Comparison of ENCODE assay signal across 25 mouse cellular contexts in the genomic region with DNA sequence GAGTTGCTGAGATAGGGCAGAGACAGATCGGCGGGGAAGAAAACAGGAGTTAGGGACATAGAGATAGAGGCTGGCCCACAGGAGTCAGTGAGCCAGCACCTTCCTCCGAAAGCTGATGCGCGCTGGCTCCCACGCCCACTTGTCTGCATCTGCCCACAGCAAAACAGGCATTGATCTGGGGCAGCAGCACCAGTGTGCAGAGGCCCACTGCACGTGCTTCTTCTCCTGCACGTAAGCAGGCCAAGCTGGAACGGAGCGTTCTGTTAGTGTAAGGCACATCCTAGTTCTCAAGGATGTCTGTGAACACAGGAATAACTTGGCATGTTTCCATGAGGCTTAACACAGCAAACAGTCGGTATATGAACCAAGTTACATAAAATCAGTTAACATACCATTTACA. TPM values are rescaled to one million over a fixed set of nuclear protein-coding genes. Genes with fewer than 3 reads are reported as not detected.
DNase-seq lines count a peak whose midpoint lies in the region; ATAC-seq and TF ChIP-seq lines count a peak whose summit lies in the region.
"Had no signal": no experiment of that assay in that cellular context is flagged by ENCODE, and none has a peak within 500 bp of the region (broad histone marks: within the 10 kb centered on the region; RNA-seq: fewer than 3 reads in every experiment).

No protein-coding gene starts in this region.

- H3K4me1 ChIP-seq in embryonic facial prominence, embryonic 14.5 days (ENCODE audit: control insufficient read depth, insufficient read depth, low read length): no peaks in the 10 kb centered on the region
- peaks cover 27% of the 10 kb centered on the region for H3K4me1 ChIP-seq in embryonic facial prominence, embryonic 10.5 days
- H3K4me1 ChIP-seq in E14TG2a.4 (replicated peaks; ENCODE audit: low read depth, low read length): peaks cover 66% of the 10 kb centered on the region
- 0 out of 2 replicates have a peak, but pooled peaks cover 2% of the 10 kb centered on the region for H3K4me1 ChIP-seq in cortical plate, adult 2 months (ENCODE audit: control insufficient read depth, insufficient read depth, low read length)
- H3K4me1 ChIP-seq: stomach, embryonic 15.5 days had no signal

- H3K4me2 ChIP-seq in embryonic facial prominence, embryonic 14.5 days (ENCODE audit: low read depth, low read length): no peak overlapping the region
- H3K4me2 ChIP-seq: stomach, embryonic 15.5 days had no signal

- no peak for TF ChIP-seq POLR2A in cortical plate, adult 2 months (IDR thresholded peaks at IDR 0.05; ENCODE audit: extremely low read depth, insufficient read depth, low read length)

- H3K27ac ChIP-seq in embryonic facial prominence, embryonic 14.5 days (replicated peaks; ENCODE audit: low read depth, low read length): no peak overlapping the region
- H3K27ac ChIP-seq in embryonic facial prominence, embryonic 10.5 days (replicated peaks): no peak overlapping the region
- peak overlapping the region; percentile 9; the same call in 1 of the 2 replicates for H3K27ac ChIP-seq in cortical plate, adult 2 months (ENCODE audit: insufficient read depth, low read length)
- H3K27ac ChIP-seq: stomach, embryonic 15.5 days had no signal

- WGBS in embryonic facial prominence, embryonic 14.5 days: 78% methylated on average over 11 of the region's 11 CpGs
- WGBS in embryonic facial prominence, embryonic 10.5 days: 81% methylated on average over 11 of the region's 11 CpGs

- H3K27me3 ChIP-seq in embryonic facial prominence, embryonic 14.5 days (replicated peaks; ENCODE audit: control insufficient read depth, insufficient read depth, low read length): no peaks in the 10 kb centered on the region
- H3K27me3 ChIP-seq in embryonic facial prominence, embryonic 10.5 days (replicated peaks; ENCODE audit: low read depth, poor library complexity, severe bottlenecking): peaks cover 57% of the 10 kb centered on the region
- H3K27me3 ChIP-seq in E14TG2a.4 (ENCODE audit: insufficient read depth, low read length): peaks cover 26% of the 10 kb centered on the region; the same call in 1 of the 2 replicates
- H3K27me3 ChIP-seq: stomach, embryonic 15.5 days had no signal

- no peaks in the 10 kb centered on the region for H3K36me3 ChIP-seq in embryonic facial prominence, embryonic 14.5 days (ENCODE audit: control insufficient read depth, insufficient read depth, low read length)
- no peaks in the 10 kb centered on the region for H3K36me3 ChIP-seq in embryonic facial prominence, embryonic 10.5 days (replicated peaks)
- H3K36me3 ChIP-seq in E14TG2a.4 (ENCODE audit: insufficient read depth, low read length): no peaks in the 10 kb centered on the region
- H3K36me3 ChIP-seq: hindbrain, embryonic 10.5 days; stomach, embryonic 15.5 days had no signal

- no peak for ATAC-seq in embryonic facial prominence, embryonic 14.5 days (ENCODE audit: low read depth)
- ATAC-seq: activated CD4-positive, CD25-positive, alpha-beta regulatory T cell, adult 4 months had no signal

- DNase-seq in embryonic facial prominence, embryonic 14.5 days (ENCODE audit: low spot score): no peak
- DNase-seq in embryonic facial prominence, embryonic 10.5 days (ENCODE audit: low spot score): no peak
- DNase-seq in left cerebral cortex, adult 11 months (ENCODE audit: low spot score): peak; percentile 70
- DNase-seq in left cerebral cortex, postnatal 10 days (ENCODE audit: extremely low spot score in 1 of 2, low spot score in 2 of 2): no peak
- DNase-seq in spleen, postnatal 14 days (ENCODE audit: low spot score in 2 of 2): no peak

- no peak for TF ChIP-seq CTCF in E14TG2a.4 (conservative IDR thresholded peaks at IDR 0.05; ENCODE audit: low read length)
- no peak for TF ChIP-seq CTCF in cortical plate, adult 2 months (IDR thresholded peaks at IDR 0.05; ENCODE audit: extremely low read depth, insufficient read depth, low read length)

- 0 out of 2 replicates have a peak overlapping the region, but pooled peaks have one; percentile 19 for H3K9ac ChIP-seq in embryonic facial prominence, embryonic 14.5 days (ENCODE audit: low read depth, low read length)
- H3K9ac ChIP-seq: stomach, embryonic 15.5 days had no signal

- intact Hi-C loops in left cerebral cortex, postnatal 10 days (cut with DNase I): loop anchor here (5.0 kb wide), 2 partner anchors 37 to 117 kb away; a partner anchor contains a TSS

- H3K4me3 ChIP-seq in embryonic facial prominence, embryonic 14.5 days (ENCODE audit: low read depth, low read length): no peak overlapping the region
- H3K4me3 ChIP-seq in embryonic facial prominence, embryonic 10.5 days: no peak overlapping the region
- H3K4me3 ChIP-seq in E14TG2a.4 (replicated peaks; ENCODE audit: low read length): peak overlapping the region; percentile 49
- no peak overlapping the region for H3K4me3 ChIP-seq in cortical plate, adult 2 months (ENCODE audit: insufficient read depth, low read length)
- H3K4me3 ChIP-seq: erythroblast, embryonic 14.5 days; hindbrain, embryonic 10.5 days; stomach, embryonic 15.5 days had no signal

- no peaks in the 10 kb centered on the region for H3K9me3 ChIP-seq in embryonic facial prominence, embryonic 14.5 days (ENCODE audit: control insufficient read depth, low read length)
- H3K9me3 ChIP-seq in embryonic facial prominence, embryonic 10.5 days: no peaks in the 10 kb centered on the region
- H3K9me3 ChIP-seq in E14TG2a.4 (ENCODE audit: low read length): no peaks in the 10 kb centered on the region
- H3K9me3 ChIP-seq: hindbrain, embryonic 10.5 days; stomach, embryonic 15.5 days had no signal

RNA-seq across cellular contexts. Expression of a gene that starts 5.7 kb away (rescaled TPM):
- 1.5 TPM in 2 replicates for polyA plus RNA-seq in embryonic facial prominence, embryonic 14.5 days (2014; fragmentation: Nextera tagmentation; extraction: Ambion mirVana)
- 0.62 and 0.67 TPM in 2 replicates for polyA plus RNA-seq in embryonic facial prominence, embryonic 10.5 days (2016; fragmentation: Nextera tagmentation; extraction: Ambion mirVana)
- 1 to 10 TPM; 2.0 to 2.3 TPM for total RNA-seq in left cerebral cortex, postnatal 10 days (2021)
- 4.7 and 5.0 TPM in 2 replicates for polyA plus RNA-seq in cortical plate, adult 2 months (2012; rRNA removed)
- total RNA-seq: adrenal gland, postnatal 36 days; heart, adult 8-10 months; liver, adult 2 months; monocyte, adult 5-6 weeks had no signal
- polyA plus RNA-seq: C2C12; liver, adult 2 months had no signal

RNA-seq across cellular contexts. Expression of a gene that starts 13.0 kb away (rescaled TPM):
- polyA plus RNA-seq in embryonic facial prominence, embryonic 14.5 days (2014; fragmentation: Nextera tagmentation; extraction: Ambion mirVana): 6.3 and 8.5 TPM in 2 replicates
- polyA plus RNA-seq in embryonic facial prominence, embryonic 10.5 days (2016; fragmentation: Nextera tagmentation; extraction: Ambion mirVana): 1.2 and 2.0 TPM in 2 replicates
- total RNA-seq in left cerebral cortex, postnatal 10 days (2021): 10 to 100 TPM; 16.3 to 18.7 TPM
- polyA plus RNA-seq in cortical plate, adult 2 months (2012; rRNA removed): 41.4 and 47.2 TPM in 2 replicates
- total RNA-seq: adrenal gland, postnatal 36 days; gastrocnemius, postnatal 10 days; heart, adult 8-10 months; liver, adult 2 months had no signal
- polyA plus RNA-seq: Patski had no signal

RNA-seq across cellular contexts. Expression of a gene that starts 16.6 kb away (rescaled TPM):
- 112 and 142 TPM in 2 replicates for polyA plus RNA-seq in embryonic facial prominence, embryonic 14.5 days (2014; fragmentation: Nextera tagmentation; extraction: Ambion mirVana)
- polyA plus RNA-seq in embryonic facial prominence, embryonic 10.5 days (2016; fragmentation: Nextera tagmentation; extraction: Ambion mirVana): 394 and 421 TPM in 2 replicates
- 1 to 10 TPM; 6.6 to 6.8 TPM for total RNA-seq in left cerebral cortex, postnatal 10 days (2021)
- 5.0 and 6.4 TPM in 2 replicates for polyA plus RNA-seq in cortical plate, adult 2 months (2012; rRNA removed)

RNA-seq across cellular contexts. Expression of a gene that starts 18.2 kb away (rescaled TPM):
- not detected in 2 replicates for polyA plus RNA-seq in embryonic facial prominence, embryonic 14.5 days (2014; fragmentation: Nextera tagmentation; extraction: Ambion mirVana)
- not detected in 2 replicates for polyA plus RNA-seq in embryonic facial prominence, embryonic 10.5 days (2016; fragmentation: Nextera tagmentation; extraction: Ambion mirVana)
- not detected for total RNA-seq in left cerebral cortex, postnatal 10 days (2021)
- not detected in 2 replicates for polyA plus RNA-seq in cortical plate, adult 2 months (2012; rRNA removed)
- total RNA-seq: adrenal gland, postnatal 36 days; gastrocnemius, postnatal 10 days; heart, adult 8-10 months; liver, adult 2 months; monocyte, adult 5-6 weeks had no signal
- polyA plus RNA-seq: activated CD4-positive, CD25-positive, alpha-beta regulatory T cell, adult 4 months; C2C12; erythroblast, embryonic 14.5 days; forebrain, embryonic 14.5 days; hindbrain, embryonic 10.5 days; intestine, embryonic 14.5 days; kidney, embryonic 14.5 days; large intestine, adult 2 months; liver, adult 2 months; lung, adult 2 months; neural tube, embryonic 14.5 days; Patski; stomach, embryonic 15.5 days had no signal

RNA-seq across cellular contexts. Expression of a gene that starts 19.6 kb away (rescaled TPM):
- polyA plus RNA-seq in embryonic facial prominence, embryonic 14.5 days (2014; fragmentation: Nextera tagmentation; extraction: Ambion mirVana): 5.8 and 6.1 TPM in 2 replicates
- polyA plus RNA-seq in embryonic facial prominence, embryonic 10.5 days (2016; fragmentation: Nextera tagmentation; extraction: Ambion mirVana): 0.10 and 0.29 TPM in 2 replicates
- total RNA-seq in left cerebral cortex, postnatal 10 days (2021): under 1 TPM in 1 of 2 experiments, not detected in 1; 0.17 TPM
- polyA plus RNA-seq in cortical plate, adult 2 months (2012; rRNA removed): 0.38 and 0.62 TPM in 2 replicates
- total RNA-seq: adrenal gland, postnatal 36 days; heart, adult 8-10 months; liver, adult 2 months; monocyte, adult 5-6 weeks had no signal
- polyA plus RNA-seq: activated CD4-positive, CD25-positive, alpha-beta regulatory T cell, adult 4 months; C2C12; erythroblast, embryonic 14.5 days; forebrain, embryonic 14.5 days; heart, embryonic 16.5 days; hindbrain, embryonic 10.5 days; intestine, embryonic 14.5 days; kidney, embryonic 14.5 days; large intestine, adult 2 months; liver, adult 2 months; neural tube, embryonic 14.5 days; Patski; stomach, embryonic 15.5 days had no signal

Comparison
In these comparisons a context has a peak if more than half of its experiments do, and no peak if none do; other contexts are left out.
1. RNA of a gene that starts 16.6 kb away (polyA plus RNA-seq): 394 to 421 TPM in embryonic facial prominence, embryonic 10.5 days and 112 to 142 TPM in embryonic facial prominence, embryonic 14.5 days; 5.0 to 6.4 TPM in cortical plate, adult 2 months; every median in the first group is over 10 times any median in the second.